Mouse (Mus musculus) liver, postnatal 0 days (tissue): ENCODE measurements around the gene Rbms1.

Experiments
- CTCF ChIP-seq: sonication (generic); IDR thresholded peaks from 2 replicates; pipeline ENCODE4 v1.5.1; 2016; ENCODE audit warnings: antibody characterized with exemption, low read depth
- EP300 ChIP-seq: IDR thresholded peaks from 2 replicates; pipeline ENCODE4 v1.6.1; 2016; ENCODE audit warnings: antibody characterized with exemption, low read depth, mild to moderate bottlenecking

DNA sequence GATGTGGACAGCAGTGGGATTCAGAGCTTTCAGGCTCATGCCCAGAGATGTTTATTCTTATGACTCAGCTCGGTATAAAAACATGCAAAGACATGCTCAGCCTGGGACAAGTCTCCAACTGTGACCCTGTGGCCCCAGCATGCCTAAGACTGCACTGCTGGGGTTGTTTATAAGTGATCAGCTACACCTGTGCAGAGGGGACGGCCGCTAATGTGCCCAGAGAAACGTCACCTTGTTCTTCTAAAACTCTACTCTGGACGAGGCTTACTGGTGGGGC, 135.9 kb downstream of the Rbms1 start:
- no peak for TF ChIP-seq CTCF
- TF ChIP-seq EP300, result no peak
